Mouse (Mus musculus): ENCODE measurements around the gene Gm14151.
"Not testable (repeated sequence)": the region's sequence is repeated elsewhere in the genome, so short reads cannot be mapped to it uniquely, and the experiment has no call there.

Gene Gm14151

DNA sequence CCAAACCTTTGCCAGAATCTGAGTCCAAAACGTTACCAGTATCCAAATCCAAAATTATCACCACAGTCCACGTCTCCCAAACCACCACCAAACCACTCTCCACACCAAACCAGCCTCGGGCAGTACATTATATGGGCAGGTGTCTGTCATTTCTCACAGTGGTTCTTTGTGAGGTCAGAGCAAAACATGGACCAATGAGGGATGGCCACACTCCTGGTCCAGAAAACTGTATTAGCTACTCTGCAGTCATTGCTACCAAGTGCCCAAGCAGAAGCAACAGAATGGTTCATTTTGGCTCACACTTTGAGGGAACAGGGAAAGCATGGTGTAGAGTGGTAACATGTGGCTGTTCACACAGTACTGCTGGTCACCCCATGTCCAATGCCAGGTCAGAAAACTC is at the start of gene Gm14151:
Gene Gm14151 (minus strand): TSS at position 101 of the 400 bp plus-strand sequence.
- not testable (repeated sequence) for DNase-seq

DNA sequence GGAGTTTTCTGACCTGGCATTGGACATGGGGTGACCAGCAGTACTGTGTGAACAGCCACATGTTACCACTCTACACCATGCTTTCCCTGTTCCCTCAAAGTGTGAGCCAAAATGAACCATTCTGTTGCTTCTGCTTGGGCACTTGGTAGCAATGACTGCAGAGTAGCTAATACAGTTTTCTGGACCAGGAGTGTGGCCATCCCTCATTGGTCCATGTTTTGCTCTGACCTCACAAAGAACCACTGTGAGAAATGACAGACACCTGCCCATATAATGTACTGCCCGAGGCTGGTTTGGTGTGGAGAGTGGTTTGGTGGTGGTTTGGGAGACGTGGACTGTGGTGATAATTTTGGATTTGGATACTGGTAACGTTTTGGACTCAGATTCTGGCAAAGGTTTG is 5.8 kb upstream of the Gm14151 start, which contains the start of gene Gm14147:
Gene Gm14147 (plus strand): TSS at position 301 of the 400 bp plus-strand sequence.
- not testable (repeated sequence) for DNase-seq

GRCm38 (mm10) chr2:151056637-151057036 is 35.5 kb downstream of the Gm14151 start:
- DNase-seq, result no peak

DNA sequence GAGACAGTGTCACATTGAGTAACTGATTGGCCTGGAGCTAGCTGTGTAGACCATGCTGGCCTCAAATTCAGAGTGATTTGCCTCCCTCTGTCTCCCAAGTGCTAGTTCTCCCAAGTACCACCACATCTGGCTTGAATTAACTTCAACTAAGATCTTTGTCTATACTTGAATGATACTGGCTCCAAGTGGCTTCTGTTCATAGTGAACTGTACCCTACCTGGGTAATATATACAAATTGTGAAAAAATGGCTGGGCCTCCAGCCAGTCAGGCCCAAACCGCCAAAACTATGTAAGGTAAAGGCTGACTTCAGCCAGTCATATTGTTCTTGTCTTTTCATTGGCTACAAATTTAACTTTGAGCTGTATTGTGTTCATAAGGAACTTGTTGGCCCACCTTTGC is 51.7 kb downstream of the Gm14151 start:
- peak; percentile 66 for DNase-seq

- DNase-seq, result no peak
Observed at GRCm38 (mm10) chr2:151039726-151040125, 52.4 kb downstream of the Gm14151 start.

- DNase-seq, result peak; percentile 100
Observed at GRCm38 (mm10) chr2:151039232-151039695, 52.9 kb downstream of the Gm14151 start, which contains the start of the genes Ninl and Nanp. Gene Ninl (minus strand): TSS chr2:151039382. Gene Nanp (minus strand): TSS chr2:151039398.

GRCm38 (mm10) chr2:151038811-151039222 is 53.3 kb downstream of the Gm14151 start:
- DNase-seq, result no peak

DNA sequence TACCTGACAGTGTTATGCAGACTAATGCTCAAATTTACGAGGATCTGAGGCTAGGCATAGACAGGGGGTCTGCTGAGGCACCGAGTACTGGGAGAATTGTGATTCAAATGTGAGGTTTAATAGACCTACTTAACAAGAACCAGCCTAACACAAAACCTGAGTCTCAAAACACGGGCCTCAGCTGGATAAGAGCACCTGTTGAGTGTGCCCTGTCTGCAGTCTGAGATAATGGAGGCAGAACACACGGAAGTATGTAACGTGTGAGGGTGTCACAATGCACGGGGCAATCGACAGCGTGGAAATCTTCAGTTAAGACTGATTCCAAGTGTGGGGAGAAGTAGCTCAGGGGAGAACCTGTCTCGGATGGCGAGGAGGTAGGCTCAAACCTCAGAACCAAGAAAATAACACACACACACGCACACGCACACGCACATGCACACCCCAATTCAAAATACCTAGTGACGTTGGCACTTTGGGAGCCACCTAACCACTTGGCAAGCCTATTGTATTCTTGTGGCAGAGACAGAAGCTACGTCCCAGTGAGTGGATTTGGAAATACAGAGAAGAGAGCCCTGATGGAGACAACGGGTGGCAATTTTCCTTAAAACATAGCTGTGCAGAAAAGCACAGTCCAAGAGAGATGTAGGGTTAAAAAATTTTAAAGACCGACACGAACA is 54.1 kb downstream of the Gm14151 start:
- peak; percentile 63 for DNase-seq

DNA sequence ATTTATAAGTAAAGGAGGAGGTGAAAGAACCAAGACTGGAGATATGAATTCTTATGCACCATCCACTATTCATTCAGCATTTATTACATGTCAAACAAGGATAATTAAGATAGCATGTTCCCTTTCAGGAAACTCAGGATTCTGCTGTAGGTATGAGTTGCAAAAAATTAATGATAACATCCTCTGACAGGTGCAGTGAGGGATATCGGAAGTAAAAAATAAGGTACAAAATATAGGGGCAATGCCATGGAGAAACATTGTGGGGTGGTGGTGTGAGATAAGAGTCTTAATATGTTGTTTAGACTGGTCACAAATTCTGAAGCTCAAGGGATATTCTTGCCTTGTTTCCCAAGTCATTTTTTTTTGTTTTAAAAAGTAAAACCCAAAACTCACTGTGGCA is 54.9 kb downstream of the Gm14151 start:
- DNase-seq, result no peak

Data from heart, adult 11 months (tissue).